Mouse (Mus musculus) left cerebral cortex, postnatal 10 days (tissue): ENCODE data around the gene Ulk3. TPM values are rescaled to one million over a fixed set of nuclear protein-coding genes. Genes with fewer than 3 reads are reported as not detected.

Experiments used
- DNase-seq, 2 experiments: peaks; one replicate each; pipeline ENCODE4 v3.0.0; 2021 to 2022; ENCODE audit warnings: low spot score in 2 of 2, mixed read lengths in 1 of 2; ENCODE audit errors: extremely low spot score in 1 of 2
- intact Hi-C: fragments of 180-260 bp; cut with DNase I; formaldehyde crosslinking; loops from one replicate; pipeline ENCODE4 v1.15.1; 2025
- total RNA-seq, 2 experiments: library from RNA; stranded (reverse); gene quantifications; 2 replicates each; pipeline ENCODE4 v1.2.3; 2021

The Ulk3 gene
- total RNA-seq, 2 experiments from 2014 or later, result 33.5 to 38.8 TPM

GRCm38 (mm10) chr9:57638651-57639459, 49.6 kb downstream of the Ulk3 start:
- DNase-seq, result peak in 1 of 2 experiments; percentile 53
- intact Hi-C loops, result no loop called here

- DNase-seq, result no peak
- intact Hi-C loops, result loop anchor here (5.0 kb wide), 1 partner anchor 52 kb away; the partner anchor contains the start of gene Ulk3
These were observed 50.5 kb downstream of the Ulk3 start for GRCm38 (mm10) chr9:57639661-57640328.

GRCm38 (mm10) chr9:57640384-57640783, 51.1 kb downstream of the Ulk3 start:
- intact Hi-C loops, result loop anchor here (5.0 kb wide), 1 partner anchor 53 kb away; the partner anchor contains the start of gene Ulk3
- DNase-seq, result peak in 1 of 2 experiments; percentile 74

GRCm38 (mm10) chr9:57641022-57641421, 51.8 kb downstream of the Ulk3 start:
- DNase-seq, result peak in 1 of 2 experiments; percentile 18
- intact Hi-C loops, result loop anchor here (5.0 kb wide), 1 partner anchor 54 kb away; the partner anchor contains the start of gene Ulk3

- peak in 1 of 2 experiments; percentile 26 for DNase-seq
- intact Hi-C loops, result loop anchor here (5.0 kb wide), 1 partner anchor 55 kb away; the partner anchor contains the start of gene Ulk3
These were observed 52.7 kb downstream of the Ulk3 start for GRCm38 (mm10) chr9:57641775-57642550.

GRCm38 (mm10) chr9:57643169-57643855, 54.1 kb downstream of the Ulk3 start:
- intact Hi-C loops, result loop anchor here (5.0 kb wide), 1 partner anchor 56 kb away; the partner anchor contains the start of gene Ulk3
- DNase-seq, result no peak

GRCm38 (mm10) chr9:57643856-57644180, 54.6 kb downstream of the Ulk3 start:
- peak in 1 of 2 experiments; percentile 29 for DNase-seq
- intact Hi-C loops, result loop anchor here (5.0 kb wide), 1 partner anchor 57 kb away; the partner anchor contains the start of gene Ulk3

- no peak for DNase-seq
- intact Hi-C loops, result loop anchor here (5.0 kb wide), 1 partner anchor 57 kb away; the partner anchor contains the start of gene Ulk3
These were observed 55.2 kb downstream of the Ulk3 start for GRCm38 (mm10) chr9:57644442-57644943.

GRCm38 (mm10) chr9:57644944-57645893, 56.0 kb downstream of the Ulk3 start:
- peak; percentile 89 to 93 for DNase-seq
- intact Hi-C loops, result loop anchor here (5.0 kb wide), 1 partner anchor 58 kb away; the partner anchor contains the start of gene Ulk3

Other genes starting within 250 kb of the Ulk3 start
- 10 to 100 TPM; 11.7 to 13.0 TPM for gene Ppcdc, start 149.3 kb upstream of the Ulk3 start, total RNA-seq
- 100 to 1,000 TPM; 387 to 389 TPM for gene Scamp5, start 121.4 kb upstream of the Ulk3 start, total RNA-seq
- 10 to 100 TPM; 14.1 to 14.8 TPM for gene Rpp25, start 85.4 kb upstream of the Ulk3 start, total RNA-seq
- gene Cox5a, start 68.2 kb upstream of the Ulk3 start, total RNA-seq, result 100 to 1,000 TPM; 501 to 523 TPM
- gene Fam219b, start 51.9 kb upstream of the Ulk3 start, total RNA-seq, result 10 to 100 TPM; 21.5 to 24.7 TPM
- 10 to 100 TPM; 79.5 to 81.1 TPM for gene Mpi, start 36.7 kb upstream of the Ulk3 start, total RNA-seq
- gene Scamp2, start 28.5 kb upstream of the Ulk3 start, total RNA-seq, result 10 to 100 TPM; 25.7 to 29.9 TPM
- 10 to 100 TPM; 15.6 to 17.8 TPM for gene Cplx3, start 16.8 kb downstream of the Ulk3 start, total RNA-seq
- gene Lman1l, start 31.3 kb downstream of the Ulk3 start, total RNA-seq, result not detected
- gene Csk, start 64.2 kb downstream of the Ulk3 start, total RNA-seq, result 10 to 100 TPM; 64.6 to 66.3 TPM
- gene Cyp1a2, start 94.3 kb downstream of the Ulk3 start, total RNA-seq, result not detected
- gene Cyp1a1, start 98.5 kb downstream of the Ulk3 start, total RNA-seq, result under 1 TPM; 0.41 to 0.43 TPM
- 10 to 100 TPM; 15.2 to 17.6 TPM for gene Edc3, start 119.1 kb downstream of the Ulk3 start, total RNA-seq
- gene Clk3, start 176.4 kb downstream of the Ulk3 start, total RNA-seq, result 10 to 100 TPM; 69.6 to 88.0 TPM
- gene Arid3b, start 247.3 kb downstream of the Ulk3 start, total RNA-seq, result 1 to 10 TPM; 7.7 to 9.3 TPM